Mouse (Mus musculus) thymus, postnatal 4 days (tissue): ENCODE results near the gene Gm37240.

Experiments
- DNase-seq: peaks from one replicate; pipeline ENCODE4 v3.0.0; 2021

Gene Gm37240

GRCm38 (mm10) chr3:84980158-84980557 is 907.2 kb downstream of the Gm37240 start:
- DNase-seq, result no peak

DNA sequence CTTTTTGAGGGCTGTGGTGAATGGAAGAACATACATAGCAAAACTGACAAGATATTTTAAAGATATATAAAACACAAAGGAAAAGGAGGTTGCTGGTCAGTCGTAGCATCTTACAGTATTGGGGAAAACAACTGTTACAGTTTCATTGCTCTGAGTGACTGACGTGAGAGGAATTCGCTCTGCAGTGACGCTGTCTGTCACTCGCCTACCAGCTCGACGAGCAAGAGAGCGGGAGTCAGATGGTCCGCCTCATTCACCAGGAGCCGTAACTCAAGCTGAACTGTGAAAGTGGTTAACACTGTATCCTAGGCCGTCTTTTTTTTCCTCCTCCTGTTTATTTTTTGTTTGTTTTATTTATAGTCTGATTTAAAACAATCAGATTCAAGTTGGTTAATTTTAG is 908.6 kb downstream of the Gm37240 start:
- DNase-seq, result no peak

DNA sequence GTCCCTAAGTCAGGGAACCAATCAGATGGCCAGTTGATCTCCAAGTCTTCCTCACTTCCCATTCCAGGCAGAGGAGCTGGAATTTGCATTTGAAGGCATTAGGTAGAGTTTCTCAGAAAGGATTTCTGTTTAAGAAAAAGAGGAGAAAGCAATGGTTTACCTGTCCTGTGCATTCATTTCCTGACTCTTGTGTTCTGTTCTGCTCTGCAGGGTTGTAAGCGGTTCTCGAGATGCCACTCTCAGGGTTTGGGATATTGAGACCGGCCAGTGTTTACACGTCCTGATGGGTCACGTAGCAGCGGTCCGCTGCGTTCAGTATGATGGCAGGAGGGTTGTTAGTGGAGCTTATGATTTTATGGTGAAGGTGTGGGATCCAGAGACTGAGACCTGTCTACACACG is 913.1 kb downstream of the Gm37240 start:
- DNase-seq, result no peak

GRCm38 (mm10) chr3:84972881-84973280 is 914.4 kb downstream of the Gm37240 start:
- no peak for DNase-seq

- DNase-seq, result no peak
Measured at GRCm38 (mm10) chr3:84971561-84971960, 915.8 kb downstream of the Gm37240 start.

GRCm38 (mm10) chr3:84967364-84967763 is 920.0 kb downstream of the Gm37240 start:
- DNase-seq, result no peak

DNA sequence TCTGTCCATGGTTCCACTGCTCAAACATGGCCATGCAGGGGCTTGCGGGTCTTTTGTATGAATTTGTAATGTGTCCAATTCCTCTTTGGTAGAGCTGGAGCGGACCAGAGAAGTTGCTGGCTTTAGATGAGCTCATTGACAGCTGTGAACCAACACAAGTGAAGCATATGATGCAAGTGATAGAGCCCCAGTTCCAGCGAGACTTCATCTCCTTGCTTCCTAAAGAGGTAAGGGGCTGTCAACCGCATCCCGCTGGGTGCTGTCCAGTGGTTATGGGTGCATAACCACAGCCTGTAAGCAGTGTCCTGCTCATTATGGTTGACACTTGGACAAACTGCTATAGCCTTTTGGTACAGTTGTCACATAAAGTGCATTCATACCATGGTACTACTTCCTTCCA is 922.2 kb downstream of the Gm37240 start:
- DNase-seq, result no peak

DNA sequence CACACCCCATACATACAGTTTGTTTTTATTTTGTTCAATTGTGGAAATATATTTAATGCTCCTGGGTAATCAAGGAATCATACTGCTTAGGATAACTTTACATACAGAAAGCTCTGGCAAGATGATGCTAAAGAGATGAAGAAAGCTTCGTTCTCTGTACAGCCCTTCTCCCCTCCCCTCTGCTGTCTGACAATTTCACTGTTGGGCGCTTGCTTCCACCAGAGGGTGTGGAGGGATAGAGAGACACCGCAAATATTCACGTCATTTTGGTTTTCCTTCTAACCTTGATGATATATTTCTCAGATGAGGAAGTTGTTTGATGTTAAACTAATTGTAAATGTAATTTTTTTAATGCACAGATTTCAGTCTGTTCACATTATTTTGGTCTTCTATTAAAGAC is 931.5 kb downstream of the Gm37240 start:
- no peak for DNase-seq

DNA sequence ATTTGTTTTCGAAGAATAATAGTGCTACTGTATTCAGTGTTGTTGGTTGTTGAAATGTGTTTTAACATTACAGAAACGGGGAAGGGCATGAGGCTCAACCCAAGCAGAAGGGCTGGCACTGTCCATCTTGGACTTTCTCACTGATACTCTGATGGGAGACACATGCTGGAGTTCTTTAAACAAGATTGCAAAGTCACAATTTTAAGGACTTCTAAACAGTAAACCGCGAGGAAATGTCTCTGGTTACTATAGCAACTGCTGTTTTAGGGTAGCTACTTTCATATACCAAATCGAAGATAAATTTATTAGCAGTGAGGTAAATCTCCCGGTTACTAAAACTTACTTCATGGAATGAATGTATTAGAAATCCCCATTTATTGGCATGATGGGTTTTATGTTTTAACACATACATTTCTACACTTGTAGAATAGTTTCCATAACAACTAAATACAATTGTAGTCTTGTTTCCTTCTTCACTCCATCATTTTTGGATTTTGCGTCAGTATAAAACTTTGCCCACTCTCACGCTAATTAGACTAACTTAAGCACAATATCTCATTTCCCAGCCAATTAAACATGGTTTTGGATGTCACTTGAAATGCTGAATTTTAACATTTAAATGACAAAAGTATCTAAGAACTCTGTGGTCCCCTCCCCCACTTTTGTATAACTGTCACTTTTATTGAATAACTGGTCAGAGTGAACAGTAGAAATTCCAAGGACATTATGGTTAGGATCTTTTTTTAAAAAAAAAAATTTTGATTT is 932.1 kb downstream of the Gm37240 start:
- DNase-seq, result no peak

DNA sequence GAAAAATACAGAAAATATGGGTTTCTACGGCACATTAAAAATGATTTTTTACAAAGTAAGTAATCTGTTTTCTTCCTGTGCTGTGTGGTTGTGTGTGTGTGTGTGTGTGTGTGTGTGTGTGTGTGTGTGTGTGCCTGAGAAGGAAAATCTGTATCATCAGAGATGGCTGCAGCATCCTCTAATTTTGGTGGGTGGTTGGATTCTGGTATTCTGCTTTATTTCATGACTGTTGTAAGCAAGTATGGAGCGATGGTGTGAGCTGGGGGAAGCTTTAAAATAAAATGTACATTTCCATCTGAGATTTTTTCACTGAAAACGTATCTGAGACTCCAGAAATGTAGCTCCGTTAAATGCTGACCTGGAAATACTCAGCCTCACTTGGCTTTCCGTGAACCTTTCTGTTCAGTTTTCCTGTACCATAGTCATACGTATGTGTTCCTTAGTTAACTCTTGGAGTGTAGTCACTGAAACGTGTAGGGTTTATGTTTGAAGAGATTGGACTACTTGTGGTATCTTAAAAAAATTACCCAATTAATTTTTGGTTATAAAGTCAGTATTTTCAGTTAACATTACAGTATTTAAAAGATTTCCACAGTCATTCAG is 934.6 kb downstream of the Gm37240 start:
- no peak for DNase-seq

DNA sequence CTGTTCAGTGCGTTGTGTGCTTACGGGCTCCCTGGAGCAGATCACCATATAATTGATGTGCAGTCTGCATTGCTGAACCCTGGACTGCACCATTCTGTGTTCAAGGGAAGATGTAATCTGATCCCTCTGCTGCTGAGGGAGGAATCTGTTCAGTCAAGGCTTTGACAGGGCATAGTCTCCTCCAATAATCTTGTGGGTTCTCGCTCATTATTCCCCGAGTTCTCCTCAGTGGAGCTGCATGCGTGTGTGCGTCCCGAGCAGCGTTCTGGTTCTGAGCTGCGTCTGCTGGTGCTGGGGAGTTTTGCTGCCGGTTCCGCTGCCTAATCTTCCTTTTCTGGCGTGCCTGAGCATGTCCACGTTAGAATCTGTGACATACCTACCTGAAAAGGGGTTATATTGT is 935.2 kb downstream of the Gm37240 start:
- no peak for DNase-seq

DNA sequence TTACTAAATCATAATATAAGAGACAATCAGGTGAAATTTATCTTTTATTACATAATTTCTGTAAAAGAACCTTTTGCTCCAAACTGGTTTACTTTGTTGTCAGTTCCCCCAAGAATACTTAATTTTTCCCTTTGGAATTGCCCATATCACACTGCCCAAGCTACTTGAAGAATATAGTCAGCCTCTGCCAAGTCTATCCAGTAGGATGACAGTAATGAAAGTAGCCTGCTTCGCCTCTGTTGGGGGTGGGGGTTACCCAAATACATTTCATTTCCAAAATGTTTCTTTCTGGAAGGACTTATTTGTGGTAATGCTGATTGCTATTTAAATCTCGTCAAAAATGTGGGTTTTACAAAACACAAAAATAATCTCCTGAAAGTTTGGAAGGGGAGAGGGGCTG is 935.6 kb downstream of the Gm37240 start:
- DNase-seq, result no peak

GRCm38 (mm10) chr3:84949387-84949786 is 937.9 kb downstream of the Gm37240 start:
- no peak for DNase-seq

GRCm38 (mm10) chr3:84946381-84946780 is 940.9 kb downstream of the Gm37240 start:
- DNase-seq, result no peak

DNA sequence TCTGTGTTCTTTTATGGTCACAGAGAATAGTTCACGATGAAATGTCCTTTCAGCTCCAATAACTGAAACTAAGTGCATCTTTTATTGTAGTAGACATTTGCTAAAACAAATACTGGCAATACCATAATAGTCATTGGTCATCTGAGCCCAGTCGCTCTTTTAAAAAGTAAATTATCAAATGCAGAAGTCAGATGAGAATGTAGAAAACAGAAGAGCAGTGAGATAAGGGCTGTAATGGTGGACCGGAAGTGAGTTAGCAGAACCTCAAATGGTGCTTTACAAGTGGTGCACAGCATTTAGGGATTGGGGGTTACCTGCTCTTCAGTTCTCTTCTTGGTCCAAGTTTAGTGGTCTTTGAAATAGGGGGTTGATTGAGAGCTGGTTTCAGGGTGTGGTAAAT is 942.4 kb downstream of the Gm37240 start:
- no peak for DNase-seq

DNA sequence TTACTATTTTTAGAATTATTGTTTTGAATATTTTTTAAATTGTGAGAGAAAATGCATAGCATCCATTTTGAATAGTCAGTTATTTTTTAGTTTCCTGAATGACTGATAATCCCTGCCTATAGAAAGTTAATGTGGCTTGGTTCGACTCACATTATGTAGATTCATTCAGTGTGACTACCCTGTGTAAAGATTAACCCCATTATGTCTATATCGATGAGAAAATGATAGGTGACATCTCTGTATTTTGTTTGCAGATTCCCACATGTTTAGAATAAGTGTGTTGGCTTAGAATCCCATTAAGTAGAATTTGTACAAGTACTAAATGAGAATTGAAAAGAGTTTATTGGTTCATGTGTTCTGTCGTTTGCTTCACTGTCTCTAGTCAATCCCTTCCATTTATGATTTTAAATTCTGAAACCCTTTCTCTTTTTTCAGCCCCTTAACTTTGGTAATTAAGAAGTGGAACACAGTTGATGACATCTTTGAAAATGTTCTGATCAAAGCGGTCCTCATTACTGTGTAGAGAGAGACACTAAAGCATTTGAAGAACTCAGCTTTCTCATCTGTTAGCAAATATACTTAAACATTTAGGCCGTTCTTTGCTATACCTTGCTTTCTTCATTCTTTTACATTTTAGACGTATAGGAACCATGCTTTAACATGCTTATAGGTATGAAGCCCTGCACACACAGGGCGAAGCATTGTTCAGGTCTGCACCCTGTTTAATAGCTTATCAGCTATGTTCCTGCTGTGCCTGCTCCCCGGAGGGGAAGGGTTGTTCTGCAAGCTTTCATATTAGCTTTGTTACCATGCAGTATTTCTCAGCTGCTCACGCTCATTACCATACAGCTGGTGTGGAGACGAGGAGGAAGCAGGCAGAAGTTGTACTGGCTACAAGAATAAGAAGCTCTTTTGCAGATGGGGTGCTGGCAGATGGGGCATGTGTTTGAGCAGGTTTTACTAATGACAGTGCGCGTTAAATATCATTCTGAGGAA is 949.7 kb downstream of the Gm37240 start:
- DNase-seq, result no peak

DNA sequence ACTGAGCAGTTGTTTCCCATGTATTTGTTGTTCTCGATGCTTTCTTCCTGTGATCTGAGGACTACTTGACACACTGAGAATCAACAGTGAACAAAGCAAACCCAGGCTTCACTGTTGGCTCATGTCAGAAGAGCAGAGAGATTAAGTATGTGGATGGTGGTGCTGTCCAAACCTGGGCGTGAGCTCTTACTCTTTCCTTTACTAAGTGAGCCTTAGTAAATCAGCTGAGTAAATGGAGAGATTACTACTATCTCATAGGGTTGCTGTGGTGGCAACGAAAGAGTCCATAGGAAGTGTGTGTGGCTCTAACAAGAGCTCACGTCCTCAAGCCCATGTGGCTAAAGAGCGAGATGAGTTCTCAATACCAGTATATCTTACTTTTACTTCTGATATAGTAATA is 950.4 kb downstream of the Gm37240 start:
- no peak for DNase-seq

GRCm38 (mm10) chr3:84936252-84936651 is 951.1 kb downstream of the Gm37240 start:
- no peak for DNase-seq

DNA sequence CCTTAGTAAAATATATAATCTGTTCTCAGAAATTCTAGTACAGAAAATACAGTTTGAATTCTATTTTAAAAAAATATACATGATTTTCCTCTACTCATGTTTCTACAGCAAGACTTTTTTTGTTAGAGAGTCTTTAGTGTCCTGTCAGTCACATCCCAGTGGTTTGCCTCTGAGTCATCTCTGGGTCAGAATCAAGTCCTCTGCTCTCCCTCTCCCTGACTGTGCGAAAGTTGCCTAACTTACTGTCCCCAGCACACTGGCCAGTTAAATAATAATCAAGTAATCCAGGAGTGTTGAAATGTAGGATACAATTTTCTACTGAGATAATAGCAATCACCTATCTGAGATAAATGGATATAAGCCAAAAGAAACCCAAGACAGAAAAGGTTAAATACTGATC is 951.6 kb downstream of the Gm37240 start:
- no peak for DNase-seq

- DNase-seq, result no peak
Measured at GRCm38 (mm10) chr3:84930683-84931082, 956.6 kb downstream of the Gm37240 start.

DNA sequence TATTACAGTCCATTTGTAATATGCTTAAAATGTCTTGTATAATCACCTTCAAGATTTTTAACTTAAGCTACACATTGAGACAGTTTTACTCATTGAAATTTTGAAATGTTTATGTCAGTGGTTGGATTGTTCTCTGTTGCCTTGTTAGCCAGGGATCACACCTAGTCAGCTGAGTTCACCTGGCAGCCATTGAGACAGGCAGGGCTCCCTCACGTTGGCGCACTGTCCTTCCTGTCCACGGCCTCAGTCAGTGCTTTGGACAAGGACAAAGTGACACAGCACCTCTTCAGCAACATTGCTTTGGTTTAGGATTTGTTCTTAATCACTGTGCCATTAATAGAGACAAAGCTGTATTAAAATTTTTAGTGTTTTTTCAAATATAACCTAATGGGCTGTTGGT is 958.1 kb downstream of the Gm37240 start:
- DNase-seq, result no peak

GRCm38 (mm10) chr3:84927901-84928300 is 959.4 kb downstream of the Gm37240 start:
- DNase-seq, result no peak

DNA sequence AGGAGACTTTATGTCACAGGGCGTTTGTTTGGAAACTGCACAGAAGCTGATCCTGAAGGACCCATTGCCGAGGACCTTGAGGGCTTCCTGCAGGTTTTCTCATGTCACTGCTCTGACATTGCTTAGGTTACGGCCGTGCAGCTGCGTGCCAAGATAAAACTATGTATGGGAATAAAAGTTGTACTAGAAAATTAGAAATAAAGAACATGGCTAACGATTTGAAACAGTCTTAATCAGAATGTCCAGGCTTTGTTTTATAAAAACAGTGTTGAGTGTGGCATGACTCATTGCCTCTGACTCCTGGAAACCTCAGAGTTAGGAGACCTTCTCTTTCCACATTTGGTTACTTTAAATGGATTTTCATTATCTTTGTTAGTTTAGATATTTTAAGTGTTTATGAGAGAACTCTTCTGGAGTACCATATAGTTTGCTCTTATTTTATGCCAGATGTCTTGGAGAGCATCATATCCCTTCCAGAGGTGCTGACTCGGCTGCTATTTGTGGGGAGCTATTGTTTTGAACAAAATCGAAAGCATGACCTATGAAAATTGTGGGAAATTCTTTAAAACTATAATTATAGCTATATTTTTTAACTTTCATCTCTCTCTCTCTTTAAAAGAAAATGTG is 960.0 kb downstream of the Gm37240 start:
- no peak for DNase-seq
